Mouse (Mus musculus) left cerebral cortex, postnatal 36 days (tissue): ENCODE measurements at regions not wholly inside any gene's neighbourhood (a gene's known extent, or its start where the extent isn't known, plus 50 kb on each side); places are given as distances from the start of the nearest gene placed in this dataset.

Experiments used
- DNase-seq, 2 experiments: peaks; one replicate each; pipeline ENCODE4 v3.0.0; 2021 to 2022; ENCODE audit warnings: low spot score in 2 of 2, mixed read lengths in 1 of 2
- intact Hi-C: fragments of 180-260 bp; cut with DNase I; formaldehyde crosslinking; loops from one replicate; pipeline ENCODE4 v1.15.1; 2025

DNA sequence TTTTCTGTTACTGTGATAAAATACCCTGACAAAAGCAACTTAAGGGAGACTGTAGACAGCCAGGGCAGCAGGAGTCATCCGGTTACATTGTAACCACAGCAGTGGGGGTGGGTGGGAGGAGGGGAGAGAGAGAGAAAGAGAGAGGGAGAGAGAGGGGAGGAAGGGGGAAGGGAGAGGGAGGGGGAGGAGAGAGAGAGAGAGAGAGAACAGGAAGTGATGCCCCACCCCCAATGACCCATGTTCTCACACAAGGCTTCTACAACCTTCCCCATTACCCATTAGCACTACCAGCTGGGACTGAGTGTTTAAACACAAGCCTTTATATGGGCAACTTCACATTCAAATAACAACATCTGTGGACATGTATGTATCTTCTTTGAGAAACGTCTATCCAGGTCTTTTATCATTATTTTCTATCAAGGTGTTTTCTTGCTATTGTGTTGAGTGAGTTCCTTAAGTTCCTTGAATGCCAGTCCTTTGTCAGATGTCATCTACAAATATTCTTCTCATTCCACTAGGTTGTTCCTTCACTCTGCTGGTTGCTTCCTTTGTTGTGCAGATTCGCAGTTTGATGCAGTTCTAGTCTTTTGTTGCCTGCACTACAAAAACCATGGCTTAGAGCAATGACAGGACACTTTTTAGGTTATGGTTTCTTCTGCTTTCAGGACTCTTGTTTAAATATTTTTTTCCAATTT lies 274.7 kb upstream of the Ddx18 start:
- DNase-seq = no peak
- intact Hi-C loops = no loop called here

DNA sequence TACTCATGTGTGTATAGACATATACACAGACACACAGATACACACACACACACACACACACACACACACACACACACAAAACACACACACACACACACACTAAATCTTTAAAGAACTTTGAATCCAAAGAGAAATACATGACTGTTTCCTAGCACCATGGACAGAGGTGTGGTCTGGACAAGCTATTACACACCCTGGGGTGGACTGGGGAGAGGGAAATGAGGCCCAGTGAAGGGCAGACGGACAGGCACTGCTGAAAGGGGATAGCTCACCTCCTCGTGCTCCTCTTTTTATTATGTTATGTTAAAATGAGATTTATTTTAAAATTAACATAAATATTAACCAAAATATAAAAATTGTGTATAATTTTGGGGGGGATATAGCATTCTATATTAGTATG lies 265.8 kb upstream of the Ddx18 start:
- intact Hi-C loops = no loop called here
- DNase-seq = no peak

DNA sequence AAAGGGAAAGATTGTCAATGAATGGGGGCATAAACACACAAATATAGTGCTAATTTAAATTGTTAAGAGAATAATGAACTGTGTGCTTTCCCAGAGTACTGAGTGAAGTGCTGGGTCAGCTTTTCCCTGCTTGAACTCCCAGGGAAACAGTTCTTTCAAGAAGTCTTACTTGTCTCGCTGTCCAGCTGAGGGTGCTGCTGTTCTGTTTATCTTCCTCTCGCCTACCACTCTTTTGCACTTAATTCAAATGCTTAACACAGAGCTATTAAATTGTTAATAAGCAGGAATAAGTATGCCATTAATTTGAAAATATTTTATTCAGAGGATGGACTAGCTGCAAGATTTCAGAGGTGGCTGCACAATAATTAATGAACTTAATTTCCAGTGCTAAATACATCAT lies 262.5 kb upstream of the Ddx18 start:
- DNase-seq = no peak
- intact Hi-C loops = no loop called here

DNA sequence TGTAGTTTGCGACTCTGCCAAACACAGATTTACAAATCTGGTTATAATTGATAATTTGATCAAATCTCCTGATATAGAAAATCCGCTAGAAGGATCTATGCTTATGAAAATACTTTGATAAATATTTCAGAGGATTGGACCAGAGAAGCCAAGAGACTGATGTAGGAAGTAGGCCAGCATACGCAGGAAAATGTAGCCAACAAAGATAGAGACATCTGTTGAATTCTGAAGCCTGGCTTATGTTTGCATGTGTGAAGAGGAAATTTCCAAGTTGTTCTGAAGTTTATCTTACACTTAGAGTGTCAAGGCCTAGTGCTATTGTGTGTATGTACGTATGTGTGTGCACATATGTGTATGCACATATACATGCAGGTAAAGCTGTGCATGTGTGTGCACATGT lies 255.2 kb upstream of the Ddx18 start:
- intact Hi-C loops = no loop called here
- DNase-seq = no peak

DNA sequence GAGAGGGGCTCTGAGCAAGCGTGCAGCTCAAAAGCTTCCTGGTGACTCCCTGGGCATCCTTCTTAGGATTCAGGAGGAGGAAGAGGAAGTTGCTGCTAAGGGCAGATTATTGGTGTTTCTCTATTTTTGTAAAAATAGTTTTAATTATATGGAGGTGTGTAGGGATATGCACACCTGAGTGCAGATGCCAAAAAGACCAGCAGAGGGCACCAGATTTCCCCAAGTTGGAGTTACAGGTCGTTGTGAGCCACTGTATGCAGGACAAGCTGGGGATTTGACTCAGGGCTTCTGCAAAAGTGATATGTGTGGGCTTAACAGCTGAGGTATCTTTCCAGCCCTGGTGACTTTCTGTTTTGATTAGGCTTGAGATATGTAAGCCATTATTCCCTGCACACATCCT lies 235.5 kb upstream of the Ddx18 start:
- intact Hi-C loops = no loop called here
- DNase-seq = no peak

DNA sequence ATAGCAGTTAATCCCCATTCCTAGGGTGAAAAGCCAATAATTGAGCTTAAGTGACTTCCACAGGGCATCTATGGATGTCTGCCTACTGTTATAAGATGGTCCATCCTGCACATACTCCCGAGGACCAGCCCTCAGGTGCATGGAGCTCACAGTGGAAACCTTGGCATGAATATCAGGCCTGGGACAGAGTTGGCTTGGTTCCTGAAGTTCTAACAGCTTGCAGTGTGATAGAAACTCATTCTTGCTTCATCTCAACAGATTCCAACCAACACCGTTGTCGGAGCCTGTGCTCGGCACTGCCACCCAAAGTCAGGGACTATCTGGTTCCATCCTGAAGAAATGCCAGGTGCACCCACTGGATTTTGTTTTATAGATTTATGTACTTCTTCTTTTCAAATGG lies 234.7 kb upstream of the Ddx18 start:
- no peak for DNase-seq
- intact Hi-C loops = no loop called here

DNA sequence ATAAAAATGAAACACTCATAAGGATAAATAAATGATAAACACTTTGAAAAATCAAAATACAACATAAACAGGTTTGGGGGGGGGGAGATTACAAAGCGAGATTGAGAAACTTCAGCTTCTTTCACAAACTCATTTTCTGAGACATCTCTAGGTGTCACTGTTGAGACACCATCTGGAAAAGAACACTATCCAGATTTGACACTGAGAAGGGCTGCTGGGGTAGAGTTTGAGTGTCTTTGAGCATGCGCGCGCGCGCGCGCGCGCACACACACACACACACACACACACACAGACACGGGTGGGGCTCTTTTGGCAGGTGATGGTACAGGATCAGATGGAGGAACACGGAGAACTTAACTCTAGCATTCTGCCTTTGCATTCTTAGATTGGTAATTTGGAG lies 230.7 kb upstream of the Ddx18 start:
- intact Hi-C loops = no loop called here
- peak; percentile 25 to 29 for DNase-seq

DNA sequence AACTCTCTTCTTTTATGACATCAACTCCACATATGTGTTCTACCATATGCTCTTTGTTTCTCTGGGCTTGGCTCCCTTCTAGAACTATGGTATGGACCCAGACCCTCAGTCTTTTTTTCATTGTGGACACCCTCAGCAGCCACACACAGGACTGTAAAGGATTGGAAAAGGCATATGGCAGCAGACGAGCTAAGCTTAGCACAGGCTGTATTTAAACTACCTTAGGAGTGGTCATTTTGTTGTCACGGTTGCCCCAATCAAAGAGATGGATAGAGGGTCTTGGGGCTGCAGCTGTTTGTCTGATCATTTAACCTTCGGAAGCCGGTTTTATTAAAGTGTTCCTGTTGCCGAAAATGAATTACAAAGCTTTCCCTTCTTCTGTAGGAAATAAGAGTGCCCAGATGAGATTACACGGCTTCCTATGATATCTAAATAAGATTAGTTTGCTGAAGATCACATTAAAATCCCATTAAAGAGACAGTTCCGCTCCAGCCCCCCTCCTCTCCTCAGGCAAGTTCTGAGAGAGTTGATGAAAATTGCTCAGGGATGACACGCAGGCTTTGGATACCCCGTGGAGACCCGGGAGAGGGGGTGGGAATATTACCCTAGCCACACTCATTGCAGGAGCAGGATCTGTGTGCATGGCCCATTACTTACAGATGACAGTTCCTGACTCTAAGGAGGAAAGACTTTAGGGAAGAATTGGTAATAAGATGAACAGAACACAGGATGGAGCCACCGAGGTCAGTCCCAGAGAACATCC lies 227.4 kb upstream of the Ddx18 start:
- intact Hi-C loops = no loop called here
- DNase-seq = no peak

DNA sequence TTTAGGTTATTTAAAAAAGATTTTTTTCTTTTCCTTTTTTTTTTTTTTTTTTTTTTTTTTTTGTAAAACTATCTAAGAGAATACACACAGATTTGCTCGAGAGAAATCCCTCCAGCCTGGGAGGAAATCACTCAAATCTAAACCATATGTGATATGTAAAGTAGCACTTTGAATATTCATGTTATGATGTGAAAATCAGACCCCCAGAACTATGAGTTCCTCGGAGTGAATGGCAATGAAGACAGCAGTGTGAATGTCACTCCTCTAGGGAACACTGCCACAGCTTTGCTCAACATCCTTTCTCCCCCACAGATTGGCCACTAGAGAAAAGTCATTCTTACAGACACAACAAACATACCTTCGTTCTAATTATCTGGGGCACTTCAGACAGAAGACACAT lies 217.8 kb upstream of the Ddx18 start:
- intact Hi-C loops = no loop called here
- DNase-seq = no peak

DNA sequence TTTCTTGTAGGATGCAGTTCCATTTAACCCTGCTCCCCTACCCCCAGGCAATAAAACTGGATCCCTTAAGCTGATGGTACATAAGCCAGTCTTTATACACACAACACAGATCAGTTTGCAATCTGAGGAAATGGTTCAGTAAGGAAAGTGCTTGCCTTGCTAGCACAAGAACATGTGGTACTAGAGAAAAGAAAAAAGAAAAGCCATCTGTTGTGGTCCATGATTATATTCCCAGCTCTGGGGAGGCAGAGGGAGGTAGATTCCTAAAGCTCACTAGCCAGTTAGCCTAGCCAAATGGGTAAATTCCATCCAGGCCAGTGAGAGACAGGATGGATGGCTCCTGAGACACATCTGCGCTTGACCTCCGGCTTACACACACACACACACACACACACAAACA lies 206.2 kb upstream of the Ddx18 start:
- DNase-seq = peak in 1 of 2 experiments; percentile 3
- intact Hi-C loops = no loop called here

DNA sequence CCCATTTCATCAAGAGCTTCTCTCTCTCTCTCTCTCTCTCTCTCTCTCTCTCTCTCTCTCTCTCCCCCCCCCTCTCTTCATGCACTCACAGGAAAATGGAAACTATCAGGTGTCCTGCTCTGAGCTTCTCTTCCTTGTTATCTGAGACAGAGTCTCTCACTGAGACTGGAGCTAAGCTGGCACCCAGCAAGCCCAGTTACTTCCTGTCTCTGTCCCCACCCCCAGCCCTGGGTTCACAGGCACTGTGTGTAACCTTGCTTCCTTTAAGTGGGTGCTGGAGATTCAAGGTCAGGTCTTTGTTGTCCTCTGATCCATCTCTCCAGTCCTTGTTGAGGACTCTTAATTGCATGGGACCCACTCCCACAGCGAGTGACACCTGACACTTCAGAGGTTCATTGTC lies 203.7 kb upstream of the Ddx18 start:
- no peak for DNase-seq
- intact Hi-C loops = no loop called here

DNA sequence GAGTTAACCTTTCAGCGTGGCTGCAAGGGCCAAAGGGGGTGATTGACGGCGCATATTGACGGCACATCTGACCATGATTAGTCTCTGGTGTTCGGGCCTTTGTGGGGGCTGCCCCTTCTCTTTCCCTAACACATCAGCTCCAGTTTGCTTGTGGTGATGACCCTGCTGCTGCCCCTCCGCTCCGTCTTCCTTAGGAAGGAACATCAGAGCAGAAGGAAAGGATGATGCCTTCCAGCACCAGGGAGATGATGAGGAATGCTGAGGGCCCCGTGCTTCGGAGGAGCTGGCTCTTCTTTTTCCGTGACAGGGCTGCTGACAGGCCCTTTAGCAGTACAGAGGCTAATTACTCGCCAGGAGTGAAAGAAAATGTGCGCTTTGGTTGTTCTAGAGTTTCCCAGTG lies 203.1 kb upstream of the Ddx18 start:
- intact Hi-C loops = no loop called here
- DNase-seq = no peak

DNA sequence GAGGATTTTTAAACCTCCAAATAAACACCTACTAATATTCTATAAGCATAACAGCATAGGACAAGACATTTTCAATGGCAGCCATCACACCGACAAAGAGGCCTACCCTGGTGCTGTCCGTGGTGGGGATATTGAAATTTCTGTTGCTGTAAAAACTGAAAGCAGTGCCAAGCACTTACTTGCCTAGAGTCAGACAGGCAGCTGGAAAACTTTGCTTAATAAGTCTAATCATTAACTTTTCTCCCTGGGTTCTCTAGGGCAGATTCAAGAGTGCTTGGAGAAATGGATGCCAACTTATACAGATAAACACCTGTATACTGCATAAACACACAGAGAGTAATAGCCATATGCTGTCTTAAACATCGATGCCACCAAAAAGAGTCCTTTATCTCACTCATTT lies 192.3 kb upstream of the Ddx18 start:
- no peak for DNase-seq
- intact Hi-C loops = no loop called here

DNA sequence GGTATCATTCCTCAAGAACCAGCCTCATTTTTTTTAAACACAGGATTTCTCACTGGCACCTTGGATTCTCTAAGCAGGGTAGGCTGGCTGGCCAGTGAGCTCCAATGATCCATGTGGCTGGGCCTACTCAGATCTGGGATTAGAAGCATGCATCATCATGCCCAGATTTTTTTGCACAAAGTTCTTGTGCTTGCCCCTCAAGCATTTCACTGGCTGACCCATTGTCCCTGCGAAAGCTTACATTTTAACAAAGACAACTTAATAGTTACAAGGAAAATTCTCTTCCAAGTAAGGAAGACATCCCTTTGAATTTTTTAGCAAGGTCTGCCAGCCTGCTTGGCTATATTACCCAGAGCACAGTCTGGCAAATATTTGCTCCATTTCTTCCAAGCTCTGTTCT lies 177.4 kb upstream of the Ddx18 start:
- intact Hi-C loops = no loop called here

DNA sequence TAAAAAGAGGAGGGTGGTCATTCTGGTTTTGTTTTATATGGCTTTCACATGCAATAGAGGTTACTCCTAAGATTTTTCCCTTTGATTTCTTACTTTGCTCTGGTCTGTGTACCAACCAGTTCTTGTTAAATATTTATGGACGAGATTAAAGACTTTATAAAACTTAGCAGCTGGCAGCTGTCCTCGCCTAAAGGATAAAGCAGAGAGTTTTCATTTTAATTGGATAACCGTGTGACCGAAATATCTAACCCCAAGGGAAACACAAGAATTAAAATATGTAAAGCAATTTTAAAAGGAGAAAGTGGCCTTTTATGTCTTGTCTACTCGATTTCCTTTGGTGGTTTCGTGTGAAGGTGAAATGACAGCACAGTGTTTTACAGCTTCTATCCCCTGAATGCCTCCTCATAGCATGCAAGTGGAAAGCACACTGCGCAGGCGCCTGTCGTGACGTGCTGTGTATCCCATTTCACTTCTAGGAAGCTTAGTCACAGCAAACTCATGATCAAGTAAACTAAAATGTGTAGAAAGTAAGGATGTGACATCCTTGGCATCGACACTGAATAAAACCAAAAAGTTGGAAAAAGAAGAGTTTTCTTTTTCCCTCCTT lies 167.4 kb upstream of the Ddx18 start:
- DNase-seq = no peak
- intact Hi-C loops = no loop called here

More for the DNA sequence above, 177.4 kb upstream of the Ddx18 start:
- DNase-seq = no peak

DNA sequence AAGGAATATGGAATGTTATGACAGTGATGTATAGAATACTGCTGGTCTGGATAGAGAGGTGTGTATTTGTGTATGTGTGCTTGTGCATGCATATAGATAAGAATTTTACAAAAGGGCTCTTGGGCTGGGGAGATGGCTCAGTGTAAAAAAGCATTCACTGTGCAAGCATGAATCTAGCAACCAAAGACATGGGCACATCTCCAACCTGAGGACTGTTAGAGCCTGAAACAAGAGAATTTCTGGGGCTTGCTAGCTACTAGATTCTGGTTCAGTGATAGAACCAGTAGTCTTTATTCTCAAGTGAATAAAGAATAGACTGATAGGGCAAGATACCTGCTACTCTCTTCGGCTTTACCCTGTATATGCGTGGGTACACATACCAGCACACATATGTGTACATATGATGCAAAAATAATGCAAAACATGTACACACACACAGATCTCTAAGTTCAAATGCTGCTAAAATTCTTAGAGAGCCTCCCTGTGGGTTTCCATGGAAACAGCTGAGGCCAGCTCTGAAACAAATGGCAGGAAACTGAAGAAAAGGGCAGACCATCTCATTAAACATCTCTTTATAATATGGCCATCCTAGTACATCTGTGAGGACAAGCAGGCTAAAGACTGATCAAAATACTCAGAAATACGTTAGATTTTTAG lies 166.8 kb upstream of the Ddx18 start:
- DNase-seq = no peak
- intact Hi-C loops = no loop called here

DNA sequence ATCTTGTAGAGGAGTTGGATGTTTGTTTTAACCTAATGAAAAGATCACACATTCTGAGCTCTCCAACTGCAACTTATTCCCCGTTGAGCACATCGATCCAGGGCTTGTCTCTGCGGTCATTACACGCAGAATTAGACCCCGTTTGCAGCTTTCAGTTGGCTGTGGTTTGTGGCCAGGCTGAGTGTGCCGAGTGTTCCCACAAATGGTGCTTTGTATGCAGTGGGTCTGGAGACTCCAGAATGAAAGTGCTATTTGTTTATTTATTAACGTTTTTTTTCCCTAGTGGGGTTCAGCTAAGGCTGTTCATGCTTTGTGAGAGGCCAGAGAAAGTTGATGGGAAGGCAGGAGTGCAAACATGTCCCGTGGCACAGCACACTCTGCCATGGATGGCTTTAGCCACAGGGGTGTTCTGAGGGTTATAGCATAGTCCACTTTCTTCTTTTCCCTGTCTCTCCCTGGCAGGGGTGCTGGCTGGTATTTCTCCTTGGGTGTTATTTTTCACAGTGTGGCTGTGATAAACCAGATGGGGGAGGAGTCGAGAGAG lies 141.6 kb upstream of the Ddx18 start:
- DNase-seq = no peak
- intact Hi-C loops = no loop called here

DNA sequence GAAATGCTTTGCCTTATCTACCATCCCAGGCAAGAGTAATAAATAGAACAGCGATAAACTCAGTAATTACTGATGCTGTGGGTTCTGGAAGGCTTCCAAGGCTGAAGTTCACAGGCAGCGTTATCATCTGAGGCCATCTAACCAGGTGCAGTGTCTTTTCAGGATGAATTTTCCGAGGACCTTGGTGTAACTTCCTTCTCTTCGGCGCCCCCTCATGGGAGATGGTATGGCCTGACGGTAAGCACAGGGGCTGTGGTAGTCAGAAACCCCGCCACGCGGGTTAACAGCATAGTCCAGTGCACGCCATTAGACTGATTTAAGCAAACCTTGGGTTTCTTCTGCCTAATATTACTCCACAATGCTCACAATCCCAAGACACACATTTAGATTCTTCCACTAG lies 140.5 kb upstream of the Ddx18 start:
- intact Hi-C loops = no loop called here
- no peak for DNase-seq

DNA sequence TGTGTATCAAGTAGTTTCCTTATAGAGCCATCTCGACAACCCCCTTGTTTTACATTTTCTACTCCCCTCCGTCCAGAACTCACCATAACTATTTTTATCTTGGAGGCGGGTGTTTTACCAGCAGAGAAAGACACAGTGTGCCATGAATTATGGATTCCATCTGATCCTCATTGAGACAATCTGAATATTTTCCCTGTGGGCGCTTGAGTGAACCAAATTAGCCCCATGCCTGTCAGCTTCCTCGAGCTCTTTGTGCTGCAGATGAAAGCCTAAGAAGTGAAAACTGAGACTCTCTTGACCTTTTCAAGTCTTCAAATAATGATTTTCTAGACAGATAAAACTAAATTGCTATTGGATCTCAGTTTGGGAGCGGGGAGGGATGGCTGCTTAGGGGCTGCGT lies 134.0 kb upstream of the Ddx18 start:
- intact Hi-C loops = no loop called here

DNA sequence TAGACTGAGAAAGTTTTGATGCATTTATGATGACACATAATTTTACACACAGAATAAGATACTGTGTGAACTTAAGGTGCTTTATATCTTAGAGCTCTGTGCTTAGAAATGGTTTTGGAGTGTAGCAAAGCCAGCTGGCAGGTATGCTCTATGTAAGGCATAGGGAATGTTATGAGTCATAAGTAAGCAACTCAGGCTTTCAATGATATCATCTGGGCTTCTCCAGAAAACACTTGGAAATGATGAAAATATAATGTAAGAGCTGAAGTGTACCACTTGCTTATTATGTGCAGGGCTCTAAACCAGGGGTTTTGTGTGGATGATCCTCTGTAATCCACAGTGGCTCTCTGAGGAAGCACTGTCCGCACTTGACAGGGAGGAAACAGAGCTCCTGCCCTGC lies 86.1 kb upstream of the Ddx18 start:
- intact Hi-C loops = no loop called here
- DNase-seq = peak; percentile 3 to 4

More for the DNA sequence above, 134.0 kb upstream of the Ddx18 start:
- no peak for DNase-seq
